In genomic region chr12:69419017-69419605, GRCm38 (mm10) we compare ENCODE assay signal across 12 mouse cellular contexts. TPM values are rescaled to one million over a fixed set of nuclear protein-coding genes. Genes with fewer than 3 reads are reported as not detected.
DNase-seq lines count a peak whose midpoint lies in the region; ATAC-seq and TF ChIP-seq lines count a peak whose summit lies in the region.
"Had no signal": no experiment of that assay in that cellular context is flagged by ENCODE, and none has a peak within 500 bp of the region (broad histone marks: within the 10 kb centered on the region; RNA-seq: fewer than 3 reads in every experiment).

No protein-coding gene starts in this region.

- no peak for TF ChIP-seq CTCF in lung, postnatal 0 days (IDR thresholded peaks at IDR 0.05)

- peaks cover 14% of the 10 kb centered on the region; the same call in 1 of the 2 replicates for H3K4me1 ChIP-seq in embryonic facial prominence, embryonic 14.5 days (ENCODE audit: control insufficient read depth, insufficient read depth, low read length)
- H3K4me1 ChIP-seq in embryonic facial prominence, embryonic 10.5 days: peaks cover 33% of the 10 kb centered on the region
- H3K4me1 ChIP-seq in lung, postnatal 0 days (ENCODE audit: insufficient read depth, low read depth, low read length): peaks cover 3% of the 10 kb centered on the region; the same call in 1 of the 2 replicates
- 0 out of 2 replicates have a peak, but pooled peaks cover 6% of the 10 kb centered on the region for H3K4me1 ChIP-seq in heart, embryonic 10.5 days
- H3K4me1 ChIP-seq: limb, embryonic 13.5 days had no signal

- peak; percentile 78 for DNase-seq in embryonic facial prominence, embryonic 14.5 days (ENCODE audit: low spot score)
- DNase-seq in embryonic facial prominence, embryonic 10.5 days (ENCODE audit: low spot score): no peak
- peak; percentile 71 for DNase-seq in lung, postnatal 0 days (ENCODE audit: low spot score)
- DNase-seq in lung, postnatal 14 days: no peak
- peak; percentile 48 for DNase-seq in Muller cell, postnatal 12 days (ENCODE audit: inconsistent ontology term)
- DNase-seq in kidney, postnatal 36 days: peak; percentile 28 to 39
- DNase-seq in heart, embryonic 10.5 days (ENCODE audit: low spot score): no peak
- no peak for DNase-seq in testis, postnatal 10 days (ENCODE audit: low spot score)

- H3K4me3 ChIP-seq in embryonic facial prominence, embryonic 14.5 days (ENCODE audit: low read depth, low read length): no peak overlapping the region
- no peak overlapping the region for H3K4me3 ChIP-seq in embryonic facial prominence, embryonic 10.5 days
- H3K4me3 ChIP-seq in lung, postnatal 0 days (ENCODE audit: low read depth, low read length): no peak overlapping the region
- no peak overlapping the region for H3K4me3 ChIP-seq in heart, embryonic 10.5 days
- H3K4me3 ChIP-seq: heart, embryonic 12.5 days; limb, embryonic 13.5 days; midbrain, embryonic 10.5 days had no signal

- no peak overlapping the region for H3K27ac ChIP-seq in embryonic facial prominence, embryonic 14.5 days (replicated peaks; ENCODE audit: low read depth, low read length)
- no peak overlapping the region for H3K27ac ChIP-seq in embryonic facial prominence, embryonic 10.5 days (replicated peaks)
- H3K27ac ChIP-seq in lung, postnatal 0 days (ENCODE audit: low read length): no peak overlapping the region
- no peak overlapping the region for H3K27ac ChIP-seq in heart, embryonic 10.5 days
- H3K27ac ChIP-seq: limb, embryonic 13.5 days; midbrain, embryonic 10.5 days had no signal

- H3K4me2 ChIP-seq in embryonic facial prominence, embryonic 14.5 days (ENCODE audit: low read depth, low read length): no peak overlapping the region
- H3K4me2 ChIP-seq in lung, postnatal 0 days (replicated peaks; ENCODE audit: low read depth, low read length): no peak overlapping the region
- H3K4me2 ChIP-seq: heart, embryonic 12.5 days; limb, embryonic 13.5 days had no signal

- 64% methylated on average over 14 of the region's 14 CpGs for WGBS in embryonic facial prominence, embryonic 14.5 days
- WGBS in embryonic facial prominence, embryonic 10.5 days: 91% methylated on average over 14 of the region's 14 CpGs
- WGBS in lung, postnatal 0 days: 52% methylated on average over 14 of the region's 14 CpGs
- 83% methylated on average over 14 of the region's 14 CpGs for WGBS in heart, embryonic 10.5 days

- H3K27me3 ChIP-seq in embryonic facial prominence, embryonic 14.5 days (replicated peaks; ENCODE audit: control insufficient read depth, insufficient read depth, low read length): no peaks in the 10 kb centered on the region
- no peaks in the 10 kb centered on the region for H3K27me3 ChIP-seq in embryonic facial prominence, embryonic 10.5 days (replicated peaks; ENCODE audit: low read depth, poor library complexity, severe bottlenecking)
- H3K27me3 ChIP-seq in lung, postnatal 0 days (replicated peaks; ENCODE audit: insufficient read depth, low read length): no peaks in the 10 kb centered on the region
- no peaks in the 10 kb centered on the region for H3K27me3 ChIP-seq in heart, embryonic 10.5 days (ENCODE audit: insufficient read depth, poor library complexity, severe bottlenecking)
- H3K27me3 ChIP-seq: heart, embryonic 12.5 days; limb, embryonic 13.5 days had no signal

- no peak overlapping the region for H3K9ac ChIP-seq in embryonic facial prominence, embryonic 14.5 days (ENCODE audit: low read depth, low read length)
- no peak overlapping the region for H3K9ac ChIP-seq in lung, postnatal 0 days (replicated peaks; ENCODE audit: low read depth)
- H3K9ac ChIP-seq: heart, embryonic 12.5 days; limb, embryonic 13.5 days had no signal

- ATAC-seq in embryonic facial prominence, embryonic 14.5 days (ENCODE audit: low read depth): 0 out of 2 replicates have a peak, but pooled peaks have one; percentile 30
- ATAC-seq in lung, postnatal 0 days: no peak
- ATAC-seq: inflammation-experienced regulatory T-cells, adult 6 months had no signal

- peaks cover 7% of the 10 kb centered on the region for H3K9me3 ChIP-seq in embryonic facial prominence, embryonic 14.5 days (ENCODE audit: control insufficient read depth, low read length)
- peaks cover 10% of the 10 kb centered on the region; the same call in 1 of the 2 replicates for H3K9me3 ChIP-seq in embryonic facial prominence, embryonic 10.5 days
- no peaks in the 10 kb centered on the region for H3K9me3 ChIP-seq in lung, postnatal 0 days (ENCODE audit: low read length)
- H3K9me3 ChIP-seq in heart, embryonic 10.5 days: no peaks in the 10 kb centered on the region
- H3K9me3 ChIP-seq: heart, embryonic 12.5 days; limb, embryonic 13.5 days had no signal

- no peak for TF ChIP-seq EP300 in lung, postnatal 0 days (IDR thresholded peaks at IDR 0.05)

- no peaks in the 10 kb centered on the region for H3K36me3 ChIP-seq in embryonic facial prominence, embryonic 14.5 days (ENCODE audit: control insufficient read depth, insufficient read depth, low read length)
- H3K36me3 ChIP-seq in embryonic facial prominence, embryonic 10.5 days (replicated peaks): no peaks in the 10 kb centered on the region
- no peaks in the 10 kb centered on the region for H3K36me3 ChIP-seq in lung, postnatal 0 days (ENCODE audit: insufficient read depth, low read length)
- no peaks in the 10 kb centered on the region for H3K36me3 ChIP-seq in heart, embryonic 10.5 days
- H3K36me3 ChIP-seq: heart, embryonic 12.5 days; limb, embryonic 13.5 days; midbrain, embryonic 10.5 days had no signal

RNA-seq across cellular contexts. Expression of gene Gm9887, which starts 46.9 kb away (rescaled TPM):
- polyA plus RNA-seq in embryonic facial prominence, embryonic 14.5 days (2014; fragmentation: Nextera tagmentation; extraction: Ambion mirVana): 1.7 and 1.8 TPM in 2 replicates
- polyA plus RNA-seq in embryonic facial prominence, embryonic 10.5 days (2016; fragmentation: Nextera tagmentation; extraction: Ambion mirVana): 0.90 and 1.5 TPM in 2 replicates
- 2.6 and 3.2 TPM in 2 replicates for polyA plus RNA-seq in lung, postnatal 0 days (2015; fragmentation: Nextera tagmentation; extraction: Ambion mirVana)
- 0.95 and 1.8 TPM in 2 replicates for polyA plus RNA-seq in heart, embryonic 10.5 days (2016; fragmentation: Nextera tagmentation; extraction: Ambion mirVana)
- polyA plus RNA-seq: inflammation-experienced regulatory T-cells, adult 6 months had no signal

RNA-seq across cellular contexts. Expression of gene Arf6, which starts 47.2 kb away (rescaled TPM):
- polyA plus RNA-seq in embryonic facial prominence, embryonic 14.5 days (2014; fragmentation: Nextera tagmentation; extraction: Ambion mirVana): 62.3 and 66.7 TPM in 2 replicates
- 37.4 and 38.7 TPM in 2 replicates for polyA plus RNA-seq in embryonic facial prominence, embryonic 10.5 days (2016; fragmentation: Nextera tagmentation; extraction: Ambion mirVana)
- 86.3 and 92.5 TPM in 2 replicates for polyA plus RNA-seq in lung, postnatal 0 days (2015; fragmentation: Nextera tagmentation; extraction: Ambion mirVana)
- polyA plus RNA-seq in heart, embryonic 10.5 days (2016; fragmentation: Nextera tagmentation; extraction: Ambion mirVana): 37.1 and 50.4 TPM in 2 replicates

Comparison
In these comparisons a context has a peak if more than half of its experiments do, and no peak if none do; other contexts are left out.
1. DNase-seq: peak in embryonic facial prominence, embryonic 14.5 days (single experiment), lung, postnatal 0 days (single experiment), Muller cell, postnatal 12 days (single experiment) and kidney, postnatal 36 days (2 of 2); none in embryonic facial prominence, embryonic 10.5 days (single experiment), lung, postnatal 14 days (single experiment), heart, embryonic 10.5 days (single experiment) and testis, postnatal 10 days (single experiment).